Mouse (Mus musculus) hindbrain, postnatal 0 days (tissue): ENCODE measurements at regions not wholly inside any gene's neighbourhood (a gene's known extent, or its start where the extent isn't known, plus 50 kb on each side); places are given as distances from the start of the nearest gene placed in this dataset.

Experiments
- ATAC-seq: fragments of 200-750 bp; cut with Nextera tagmentation; 2 replicates; pipeline ENCODE4 v1.8.0; 2017; ENCODE audit warnings: mild to moderate bottlenecking, moderate TSS enrichment, moderate library complexity
- DNase-seq: peaks from one replicate; pipeline ENCODE4 v3.0.0-alpha.2; 2015; ENCODE audit warnings: low spot score
- H3K27ac ChIP-seq: fragments of 300-500 bp; sonication (generic); 2 replicates; pipeline ENCODE4 v1.5.1; 2014; ENCODE audit warnings: mild to moderate bottlenecking
- H3K27me3 ChIP-seq: fragments of 300-500 bp; sonication (generic); 2 replicates; pipeline ENCODE4 v1.6.1; 2014; ENCODE audit warnings: low read length, mixed read lengths; ENCODE audit not compliant: insufficient read depth
- H3K36me3 ChIP-seq: fragments of 300-500 bp; sonication (generic); 2 replicates; pipeline ENCODE4 v1.6.1; 2014; ENCODE audit warnings: low read length, mixed read lengths; ENCODE audit not compliant: insufficient read depth
- H3K4me1 ChIP-seq: fragments of 300-500 bp; sonication (generic); 2 replicates; pipeline ENCODE4 v1.6.1; 2014; ENCODE audit warnings: antibody characterized with exemption, low read length, mixed read lengths; ENCODE audit not compliant: insufficient read depth
- H3K4me2 ChIP-seq: fragments of 300-500 bp; sonication (generic); 2 replicates; pipeline ENCODE4 v1.6.1; 2014; ENCODE audit warnings: low read depth, mild to moderate bottlenecking, low read length, moderate library complexity, mixed read lengths
- H3K4me3 ChIP-seq: fragments of 300-500 bp; sonication (generic); 2 replicates; pipeline ENCODE4 v1.5.1; 2014; ENCODE audit warnings: low read length
- H3K9ac ChIP-seq: fragments of 300-500 bp; sonication (generic); replicated peaks from 2 replicates; pipeline ENCODE4 v1.6.1; 2014; ENCODE audit warnings: mild to moderate bottlenecking, low read length, moderate library complexity, mixed read lengths
- H3K9me3 ChIP-seq: fragments of 300-500 bp; sonication (generic); 2 replicates; pipeline ENCODE4 v1.6.1; 2016; ENCODE audit warnings: low read length, mixed read lengths
- CTCF ChIP-seq: IDR thresholded peaks from 2 replicates; pipeline ENCODE4 v1.5.1; 2016; ENCODE audit warnings: antibody characterized with exemption, control low read depth, low read depth
- WGBS: fragments of 180-500 bp; shearing (Covaris S2); extraction: QIAGEN DNeasy Blood & Tissue Kit; methylation state at CpG from one replicate; pipeline ENCODE4 v1.1.7; 2014; 5-methylcytosine and 5-hydroxymethylcytosine counted together

DNA sequence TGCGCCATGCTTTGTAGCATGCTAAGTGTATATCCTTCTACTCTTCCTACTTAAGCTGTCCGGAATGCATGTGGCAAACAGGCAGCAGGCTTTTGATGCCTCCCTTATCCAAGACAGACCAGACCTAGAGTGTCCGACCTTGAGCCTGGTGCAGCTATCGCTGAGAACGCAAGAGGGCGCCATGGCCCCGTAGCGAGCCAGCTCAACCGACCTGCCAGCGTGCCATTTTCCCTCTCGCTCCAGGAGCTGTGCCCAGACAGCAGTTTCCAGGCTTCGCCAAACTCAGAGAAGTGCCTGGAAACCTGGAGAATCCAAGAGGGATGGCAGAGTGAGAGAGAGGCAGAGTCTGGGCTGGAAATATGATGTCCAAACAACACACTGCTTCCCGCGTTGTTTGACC is 155.8 kb upstream of the Gm12830 start:
- H3K36me3 ChIP-seq, result no peaks in the 10 kb centered on the region
- H3K27me3 ChIP-seq, result peaks cover 18% of the 10 kb centered on the region
- H3K9me3 ChIP-seq, result no peaks in the 10 kb centered on the region
- DNase-seq (peak; percentile 94), ATAC-seq (peak; percentile 81)
- H3K27ac ChIP-seq, result no peak overlapping the region
- 4% methylated on average over 14 of the region's 14 CpGs for WGBS
- H3K4me3 ChIP-seq, result peak overlapping the region; percentile 14; the same call in 1 of the 2 replicates
- 0 out of 2 replicates have a peak, but pooled peaks cover 6% of the 10 kb centered on the region for H3K4me1 ChIP-seq
- TF ChIP-seq CTCF, result peak; percentile 99
- no peak overlapping the region for H3K9ac ChIP-seq
- peak overlapping the region; percentile 48 for H3K4me2 ChIP-seq

DNA sequence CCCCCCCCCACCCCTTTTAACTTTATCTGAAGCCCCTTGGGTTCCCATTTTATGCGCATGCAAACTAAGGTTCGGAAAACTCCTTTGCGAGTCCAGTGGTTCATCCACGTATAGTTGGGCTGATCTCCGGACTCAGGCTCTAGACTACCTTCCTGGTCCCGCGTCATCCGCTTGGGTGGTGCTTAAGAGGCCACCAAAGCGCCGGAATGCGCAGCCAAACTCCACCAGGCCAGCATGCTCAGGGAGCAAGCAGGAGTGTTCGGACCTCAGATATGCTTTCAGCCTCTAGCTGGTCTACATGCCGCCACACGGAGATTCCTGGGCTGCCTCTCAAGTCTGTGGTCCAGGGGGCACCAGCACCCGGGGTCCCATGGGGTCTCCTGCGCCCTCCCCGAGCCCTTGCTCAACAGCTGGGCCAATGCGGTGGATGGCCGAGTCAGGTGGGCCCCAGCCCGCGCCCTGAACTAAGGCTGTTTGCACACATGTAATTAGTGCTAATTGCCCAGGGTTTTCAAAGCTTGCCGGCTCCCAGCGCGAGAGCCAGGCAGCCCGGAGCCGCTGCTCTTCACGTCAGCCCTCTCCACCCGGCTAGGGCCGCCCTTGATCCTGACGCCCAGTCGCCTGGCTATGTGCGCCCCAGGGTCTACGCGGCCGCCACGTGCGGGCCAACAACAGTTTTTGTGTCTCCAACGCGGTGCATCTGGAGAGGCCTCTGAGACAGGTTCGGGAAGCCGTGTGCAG is 155.1 kb upstream of the Gm12830 start:
- peaks cover 18% of the 10 kb centered on the region for H3K27me3 ChIP-seq
- 3% methylated on average over 41 of the region's 41 CpGs for WGBS

DNA sequence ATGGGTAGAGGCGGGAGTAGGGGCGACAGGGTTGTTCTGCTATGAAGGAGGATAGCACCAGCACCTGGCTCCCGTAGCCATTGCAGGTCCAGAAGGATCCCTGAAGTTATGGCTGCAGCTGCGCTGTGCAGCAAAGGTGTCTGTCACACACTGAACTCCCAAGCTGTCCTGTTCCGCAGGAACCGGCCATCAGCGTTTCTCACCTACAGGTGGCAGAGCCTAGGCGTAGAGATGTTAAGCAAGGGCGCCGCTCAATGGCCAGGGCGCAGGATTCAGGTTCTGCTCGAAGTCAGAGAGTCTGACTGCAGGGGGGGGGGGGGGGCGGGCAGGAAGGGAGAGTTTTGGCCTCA is 154.6 kb upstream of the Gm12830 start:
- Histone ChIP-seq H3K4me2 (peak overlapping the region; percentile 48), H3K27me3 (peaks cover 18% of the 10 kb centered on the region), H3K9me3 (no peaks in the 10 kb centered on the region), H3K4me1 (0 out of 2 replicates have a peak, but pooled peaks cover 6% of the 10 kb centered on the region), H3K36me3 (no peaks in the 10 kb centered on the region), H3K9ac (no peak overlapping the region), H3K27ac (no peak overlapping the region), H3K4me3 (peak overlapping the region; percentile 21)
- DNase-seq (peak; percentile 41), ATAC-seq (peak; percentile 25; the same call in 1 of the 2 replicates)
- 8% methylated on average over 12 of the region's 13 CpGs for WGBS
- peak; percentile 39; the same call in 1 of the 2 replicates for TF ChIP-seq CTCF

More for the DNA sequence above, 155.1 kb upstream of the Gm12830 start:
- Histone ChIP-seq H3K4me2 (peak overlapping the region; percentile 48), H3K9ac (no peak overlapping the region), H3K9me3 (no peaks in the 10 kb centered on the region), H3K4me1 (0 out of 2 replicates have a peak, but pooled peaks cover 6% of the 10 kb centered on the region), H3K27ac (no peak overlapping the region), H3K4me3 (peak overlapping the region; percentile 21), H3K36me3 (no peaks in the 10 kb centered on the region)
- no peak for TF ChIP-seq CTCF
- no peak for DNase-seq
- ATAC-seq, result peak; percentile 33

DNA sequence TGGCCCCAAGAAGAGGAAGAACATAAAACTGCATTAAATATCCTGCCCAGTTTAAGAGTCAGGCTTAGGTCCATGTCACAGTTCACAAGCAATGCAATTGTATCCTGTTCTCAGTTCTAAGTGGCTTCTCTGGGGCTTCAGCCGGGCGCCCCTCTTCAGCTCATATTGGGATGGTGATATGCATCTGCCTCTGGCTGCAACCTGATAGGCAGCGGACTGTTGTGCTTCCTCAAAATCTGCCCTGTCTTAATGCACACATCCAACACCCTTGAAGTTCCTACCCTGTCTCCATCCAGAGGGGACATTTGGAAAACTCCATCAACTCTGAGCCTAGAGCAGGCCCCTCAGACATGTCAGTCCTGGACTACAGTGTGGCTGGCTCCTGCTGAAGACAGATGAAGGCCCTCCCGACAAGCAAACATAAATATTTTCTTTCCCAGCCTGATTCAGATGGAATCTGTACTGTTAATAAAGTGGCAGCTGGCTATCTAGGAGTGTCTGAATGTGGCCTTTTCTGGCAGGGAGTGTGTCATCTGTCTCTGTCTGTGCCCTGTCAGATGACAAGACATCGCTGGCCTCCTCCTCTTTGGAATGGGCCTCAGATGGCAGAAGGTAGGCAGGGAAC is 149.3 kb upstream of the Gm12830 start:
- Histone ChIP-seq H3K9ac (no peak overlapping the region), H3K4me3 (no peak overlapping the region), H3K36me3 (no peaks in the 10 kb centered on the region), H3K9me3 (no peaks in the 10 kb centered on the region), H3K4me1 (no peaks in the 10 kb centered on the region), H3K27ac (no peak overlapping the region), H3K27me3 (peaks cover 7% of the 10 kb centered on the region; the same call in 1 of the 2 replicates), H3K4me2 (no peak overlapping the region)
- 76% methylated on average over 5 of the region's 5 CpGs for WGBS
- TF ChIP-seq CTCF, result no peak
- ATAC-seq (no peak), DNase-seq (no peak)

DNA sequence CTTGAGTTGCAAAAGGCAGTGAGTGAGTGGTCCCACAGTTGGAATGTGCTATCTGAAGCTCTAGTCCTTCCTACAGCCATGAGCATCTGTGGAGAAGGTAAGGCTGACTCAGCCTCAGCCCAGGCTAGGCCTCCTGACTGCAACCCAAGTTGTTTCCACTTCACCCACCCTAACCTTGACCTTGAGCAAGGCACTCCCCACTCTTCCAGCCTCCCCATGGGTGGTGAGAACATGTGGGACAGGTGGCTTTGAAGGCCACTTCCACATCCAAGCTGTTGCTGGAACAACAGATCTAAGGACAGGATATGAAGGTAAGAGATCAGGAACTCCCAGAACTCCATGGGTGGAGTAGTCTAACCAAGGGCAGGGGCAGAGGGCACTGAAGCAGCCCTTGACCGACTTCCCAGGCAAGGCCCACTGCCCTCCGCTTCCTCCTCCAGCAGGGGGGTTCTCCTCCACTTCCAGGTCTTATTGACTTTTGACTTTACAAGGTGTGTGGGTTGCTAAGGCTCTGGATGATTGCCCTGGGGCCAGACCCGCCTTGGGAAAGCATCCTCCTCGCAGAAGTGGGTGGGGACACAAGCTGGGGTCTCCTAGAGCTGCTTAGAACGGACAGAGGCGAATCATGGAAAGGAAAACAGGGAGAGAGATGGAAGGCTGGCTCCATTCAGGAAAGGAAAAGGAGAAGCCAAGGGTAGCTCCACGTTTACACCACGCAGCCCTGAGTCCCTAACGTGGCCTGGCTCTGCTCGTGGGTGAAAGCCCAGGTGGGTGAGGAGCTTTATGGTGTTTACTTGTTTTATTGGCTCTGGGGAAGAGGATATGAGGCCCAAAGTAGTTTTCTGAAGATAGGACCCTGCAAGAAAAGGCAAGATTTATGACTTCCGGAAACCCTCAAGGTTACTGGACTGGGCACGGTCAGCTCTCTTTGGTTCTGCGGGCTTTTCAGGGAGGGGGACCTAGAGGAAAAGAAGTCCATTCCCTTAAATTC is 144.3 kb upstream of the Gm12830 start:
- Histone ChIP-seq H3K27me3 (no peaks in the 10 kb centered on the region), H3K4me3 (no peak overlapping the region), H3K36me3 (no peaks in the 10 kb centered on the region), H3K4me2 (no peak overlapping the region), H3K9me3 (no peaks in the 10 kb centered on the region), H3K27ac (no peak overlapping the region), H3K4me1 (no peaks in the 10 kb centered on the region), H3K9ac (no peak overlapping the region)
- ATAC-seq (no peak), DNase-seq (no peak)
- no peak for TF ChIP-seq CTCF
- 86% methylated on average over 13 of the region's 13 CpGs for WGBS
